Mouse (Mus musculus) common myeloid progenitor, adult 5-6 weeks (primary cell): ENCODE data around the gene Gucy2g. TPM values are rescaled to one million over a fixed set of nuclear protein-coding genes. Genes with fewer than 3 reads are reported as not detected.
"Not testable (repeated sequence)": the region's sequence is repeated elsewhere in the genome, so short reads cannot be mapped to it uniquely, and the experiment has no call there.

ENCODE experiments used
- ATAC-seq: replicated peaks from 2 replicates; pipeline ENCODE4 v1.8.0; 2016; ENCODE audit warnings: low read depth, mild to moderate bottlenecking, moderate TSS enrichment, inconsistent platforms; ENCODE audit not compliant: poor library complexity, severe bottlenecking
- total RNA-seq: library from RNA; stranded (forward); fragments of 200-1000, 187-1606 nt; gene quantifications from 2 replicates; pipeline ENCODE4 v1.2.3, GENCODE M21; 2017

The Gucy2g gene
- total RNA-seq, 1 experiment from 2014 or later = 0.05 TPM

DNA sequence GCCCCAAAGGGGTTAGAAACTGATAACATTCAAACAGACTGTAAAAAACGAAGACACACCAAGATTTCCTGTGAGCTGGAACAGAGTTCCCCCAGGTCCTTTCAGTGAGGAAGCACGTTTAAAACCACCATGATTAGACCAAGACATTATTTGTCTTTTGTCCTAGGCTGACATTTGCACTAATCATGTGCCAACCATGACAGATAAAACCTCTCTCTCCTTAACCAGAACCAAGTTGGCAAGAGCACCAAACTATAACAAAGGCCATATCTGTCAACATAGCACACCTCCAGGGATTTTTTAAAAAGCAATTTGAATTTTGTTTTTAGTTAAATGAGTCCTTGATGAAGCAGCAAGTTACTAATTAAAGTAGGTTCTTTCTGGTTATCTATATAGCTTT is 73.3 kb downstream of the Gucy2g start:
- no peak for ATAC-seq

GRCm38 (mm10) chr19:55166741-55167140 is 74.3 kb downstream of the Gucy2g start:
- no peak for ATAC-seq

DNA sequence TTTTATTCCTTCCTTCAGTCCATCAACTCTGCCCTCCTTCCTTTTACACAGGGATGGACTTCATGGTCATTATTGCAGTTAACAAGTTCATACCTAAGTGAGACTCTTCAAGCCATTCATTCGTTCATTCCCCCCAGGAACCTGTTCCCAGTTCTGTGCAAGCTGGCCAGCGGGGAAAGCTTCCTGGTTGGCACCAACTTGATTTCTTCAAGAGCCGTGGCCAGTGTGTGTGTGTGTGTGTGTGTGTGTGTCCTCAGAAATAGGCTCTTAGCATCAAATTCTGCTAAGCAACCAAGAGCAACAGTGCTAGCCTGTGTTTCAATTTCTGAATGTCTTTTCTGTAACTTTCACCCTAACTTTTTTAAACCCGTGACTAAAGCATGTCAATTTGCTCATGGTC is 75.1 kb downstream of the Gucy2g start:
- no peak for ATAC-seq

- ATAC-seq = no peak
Measured at GRCm38 (mm10) chr19:55165183-55165865, 75.7 kb downstream of the Gucy2g start.

DNA sequence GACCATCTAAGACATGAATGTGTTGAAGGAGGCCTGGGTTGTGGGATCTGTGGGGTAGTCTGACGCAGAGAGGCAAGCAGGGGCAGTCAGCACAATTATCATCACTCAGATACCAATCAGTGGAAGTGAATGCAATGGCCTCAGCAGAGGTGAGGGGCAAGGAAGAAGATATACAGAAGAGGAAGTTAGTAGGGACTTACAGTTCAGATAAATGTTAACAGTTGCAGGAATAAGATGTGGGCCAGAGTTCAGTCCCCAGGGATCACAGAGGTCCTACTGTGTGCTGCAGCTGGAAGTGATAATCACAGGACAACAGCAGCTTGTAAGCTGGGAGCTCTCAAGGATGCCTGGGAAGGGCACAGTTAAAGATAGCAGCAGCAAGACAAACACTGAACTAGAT is 76.9 kb downstream of the Gucy2g start:
- no peak for ATAC-seq

DNA sequence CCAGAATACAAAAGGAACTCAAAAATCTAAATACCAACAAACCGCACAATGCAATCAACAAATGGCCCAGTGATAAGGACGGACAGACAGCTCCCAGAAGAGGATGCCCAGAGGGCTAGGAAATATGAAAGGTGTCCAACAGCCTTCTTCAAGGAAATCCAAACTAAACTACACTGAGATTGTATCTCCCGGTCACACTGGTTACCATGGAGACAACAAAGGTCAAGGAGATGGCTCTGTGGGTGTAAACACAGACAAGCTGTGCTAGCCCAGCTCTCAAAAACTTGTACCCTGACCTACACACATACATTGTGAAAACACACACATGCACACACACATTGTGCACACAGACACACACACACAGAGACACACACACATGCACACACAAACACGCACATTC is 78.8 kb downstream of the Gucy2g start:
- no peak for ATAC-seq

DNA sequence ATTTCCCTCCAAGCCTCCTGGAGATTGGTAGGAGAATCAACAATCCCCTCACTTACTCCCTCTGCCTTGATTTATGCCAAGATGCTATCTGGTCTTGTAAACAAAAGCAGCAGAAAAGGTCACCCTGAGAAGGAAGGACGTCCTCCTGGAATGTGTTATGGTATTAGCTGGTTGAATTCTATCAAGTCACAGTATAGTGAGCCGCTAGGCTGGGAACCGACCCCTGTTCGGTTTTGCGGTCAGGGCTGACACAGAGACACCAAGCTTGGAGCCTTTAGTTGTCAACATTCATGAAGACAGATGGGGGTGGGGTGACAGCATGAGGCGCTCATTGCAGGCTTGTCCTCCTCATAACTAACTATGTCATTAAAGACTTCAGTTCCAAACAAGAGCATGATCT is 81.2 kb downstream of the Gucy2g start:
- no peak for ATAC-seq

DNA sequence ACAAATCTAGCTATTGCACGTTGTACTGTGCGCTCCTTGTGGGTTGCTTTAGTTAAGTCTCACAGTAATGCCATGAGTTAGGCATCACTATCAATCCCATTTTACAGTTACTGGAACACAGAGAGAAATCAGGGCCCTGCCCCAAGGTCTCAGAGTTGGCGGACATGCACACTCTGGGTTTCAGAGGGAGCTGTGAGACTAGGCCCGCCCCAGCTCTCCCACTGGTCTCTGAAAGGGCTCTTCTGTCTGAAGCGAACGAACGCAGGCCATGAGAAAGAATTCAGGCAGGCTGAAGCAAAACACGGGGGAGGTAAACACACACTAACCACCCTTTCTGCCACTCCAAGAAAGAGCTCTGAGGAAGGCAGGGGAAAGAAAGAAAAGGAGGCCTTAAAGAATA is 82.4 kb downstream of the Gucy2g start:
- no peak for ATAC-seq

- ATAC-seq = no peak
Measured at GRCm38 (mm10) chr19:55157029-55157428, 84.0 kb downstream of the Gucy2g start.

DNA sequence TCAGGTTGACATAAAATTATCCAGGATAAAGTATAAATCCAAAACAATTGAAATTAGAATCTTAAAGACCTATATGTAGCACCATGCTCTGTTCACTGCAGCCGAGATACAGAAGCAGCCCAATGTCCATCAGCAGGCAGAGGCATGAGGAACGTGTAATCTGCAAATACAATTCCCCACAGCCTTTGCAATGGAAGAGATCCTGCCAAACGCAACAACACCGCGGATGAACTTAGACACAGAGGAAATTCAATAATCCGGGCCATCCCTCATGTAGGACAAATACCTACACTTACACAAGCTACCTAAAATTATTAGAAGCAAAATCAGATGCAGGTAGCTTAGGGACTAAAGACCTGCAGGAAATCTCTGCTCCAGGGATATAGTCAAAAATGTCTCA is 88.1 kb downstream of the Gucy2g start:
- ATAC-seq = no peak

DNA sequence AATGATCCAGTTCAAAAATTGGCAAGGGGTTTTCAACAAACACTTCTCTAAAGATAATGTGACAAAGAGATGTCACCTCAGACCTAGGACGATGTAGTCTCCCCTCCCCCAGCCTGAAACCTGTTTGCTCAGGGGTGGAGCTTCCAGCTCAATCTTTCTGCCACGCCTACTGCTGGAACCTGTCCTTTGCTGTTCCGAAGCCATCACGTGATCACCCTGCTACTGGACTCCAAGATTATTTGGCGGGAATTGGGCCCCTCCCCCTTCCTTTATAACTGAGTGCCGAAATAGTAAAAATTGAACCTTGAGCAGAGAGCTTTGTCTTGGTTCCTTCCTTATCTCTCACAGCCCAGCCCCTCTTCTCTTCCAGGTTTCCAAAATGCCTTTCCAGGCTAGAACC is 88.8 kb downstream of the Gucy2g start:
- ATAC-seq = not testable (repeated sequence)

- no peak for ATAC-seq
Measured at GRCm38 (mm10) chr19:55149646-55150045, 91.4 kb downstream of the Gucy2g start.

DNA sequence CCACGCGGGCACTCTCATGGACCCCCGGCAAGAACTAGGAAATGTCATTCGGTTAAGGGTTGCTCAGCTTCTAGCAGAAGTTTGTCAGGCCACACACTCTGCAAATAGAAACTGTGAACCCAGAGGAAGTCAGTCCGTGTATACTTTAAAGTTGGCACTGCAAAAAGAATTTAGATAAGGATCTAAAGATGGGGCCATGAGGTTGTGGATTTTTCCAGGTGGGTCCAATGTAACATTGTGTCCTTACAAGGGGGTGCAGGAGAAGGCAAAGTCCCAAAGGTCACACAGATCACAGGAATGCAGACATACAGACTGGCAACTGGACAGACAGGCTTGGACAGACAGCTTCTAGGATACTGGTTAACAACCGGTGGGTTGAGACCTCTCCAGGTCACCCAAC is 92.9 kb downstream of the Gucy2g start:
- ATAC-seq = no peak

Other genes starting within 250 kb of the Gucy2g start
- 14.8 and 18.0 TPM in 2 replicates for gene Gpam, start 114.0 kb downstream of the Gucy2g start, total RNA-seq
- not detected in 2 replicates for gene Tectb, start 60.5 kb downstream of the Gucy2g start, total RNA-seq
- gene Acsl5, start 10.7 kb upstream of the Gucy2g start, total RNA-seq = 149 and 265 TPM in 2 replicates
- gene Zdhhc6, start 74.8 kb upstream of the Gucy2g start, total RNA-seq = 45.0 and 64.5 TPM in 2 replicates
- 49.9 and 62.6 TPM in 2 replicates for gene Vti1a, start 75.1 kb upstream of the Gucy2g start, total RNA-seq